Mouse (Mus musculus): Measurements from ENCODE around the gene Cbl. TPM values are rescaled to one million over a fixed set of nuclear protein-coding genes. Genes with fewer than 3 reads are reported as not detected.
"Not testable (repeated sequence)": the region's sequence is repeated elsewhere in the genome, so short reads cannot be mapped to it uniquely, and the experiment has no call there.

The Cbl gene
- polyA plus RNA-seq, 1 experiment from 2014 or later, result 21.9 TPM

DNA sequence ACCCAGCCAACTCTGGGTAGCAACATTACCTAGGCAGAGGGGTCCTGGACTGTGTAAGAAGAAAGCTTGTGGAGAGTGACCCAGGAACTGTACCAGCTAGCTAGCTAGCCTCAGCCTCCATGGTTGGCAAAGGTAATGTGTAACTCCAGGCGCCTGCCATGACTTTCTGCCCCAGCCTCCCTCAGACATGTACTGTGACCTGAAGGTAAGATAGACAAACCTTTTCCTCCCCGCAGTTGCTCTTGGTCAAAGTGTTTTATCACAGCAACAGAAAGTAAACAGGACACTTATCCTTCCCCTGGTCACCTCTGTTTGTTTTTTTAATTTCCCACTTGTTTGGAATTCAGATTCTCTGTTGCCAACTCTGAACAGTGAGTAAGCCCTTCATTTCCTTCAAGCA lies 119.4 kb downstream of the Cbl start:
- Histone ChIP-seq H3K9ac (no peak overlapping the region), H3K4me3 (ENCODE audit: low read depth, low read length) (no peak overlapping the region), H3K27ac (ENCODE audit: low read depth) (no peak overlapping the region), H3K27me3 (ENCODE audit: insufficient read depth, low read length) (no peaks in the 10 kb centered on the region), H3K4me2 (peak overlapping the region; percentile 53; the same call in 1 of the 2 replicates), H3K36me3 (ENCODE audit: insufficient read depth) (peaks cover 10% of the 10 kb centered on the region; the same call in 1 of the 2 replicates), H3K4me1 (ENCODE audit: insufficient read depth) (peaks cover 7% of the 10 kb centered on the region), H3K9me3 (ENCODE audit: low read depth, low read length) (no peaks in the 10 kb centered on the region)
- DNase-seq (no peak), ATAC-seq (ENCODE audit: insufficient read depth) (no peak)
- TF ChIP-seq CTCF (IDR thresholded peaks at IDR 0.05; ENCODE audit: low read depth), result no peak
- WGBS, result 58% methylated on average over 2 of the region's 2 CpGs

DNA sequence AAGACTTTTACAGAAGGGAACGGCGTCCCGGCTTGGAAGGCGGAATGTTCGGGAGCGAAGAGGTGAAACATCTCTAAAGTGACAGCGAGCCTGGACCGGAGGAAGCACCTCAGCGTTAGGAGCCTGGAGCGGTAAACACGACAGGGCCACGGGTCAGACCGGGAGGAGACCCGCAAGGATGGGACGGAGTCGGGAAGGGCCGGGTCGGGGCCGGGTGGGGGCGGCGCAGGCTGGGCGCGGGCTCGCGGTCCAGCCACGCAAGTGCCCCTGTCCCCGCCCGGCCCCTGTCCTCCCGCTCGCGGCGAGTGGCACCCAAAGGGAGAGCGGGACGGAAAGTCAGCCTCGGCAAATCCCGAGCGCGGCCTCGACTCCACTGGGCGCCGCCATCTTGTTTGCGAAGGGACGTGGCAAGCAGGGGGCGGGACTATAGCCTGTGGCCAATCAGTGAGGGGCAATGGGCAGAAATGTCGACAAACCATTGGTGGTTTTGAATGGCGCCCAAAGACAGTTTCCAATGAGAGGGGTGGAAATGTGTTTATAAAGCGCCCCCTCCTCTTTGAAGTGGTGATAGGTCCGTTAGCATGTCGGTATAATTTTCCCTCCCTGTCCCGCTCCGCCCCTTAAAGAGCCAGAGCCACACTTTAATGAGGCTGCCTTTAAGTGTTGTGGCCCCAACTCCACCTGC lies 120.6 kb downstream of the Cbl start, which contains the start of the genes Gm49380 and Rnf26:
Gene Gm49380 (minus strand): TSS at position 396 of the 685 bp plus-strand sequence.
Gene Rnf26 (minus strand): TSS at position 413 of the 685 bp plus-strand sequence.
- peak within 1 kb of the TSS; percentile 60 for H3K4me2 ChIP-seq
- peak within 1 kb of the TSS; percentile 82 for H3K9ac ChIP-seq
- peaks cover 11% of the 10 kb centered on the region for H3K4me1 ChIP-seq (ENCODE audit: insufficient read depth)
- WGBS, result under 1% methylated on average over 50 of the region's 51 CpGs
- DNase-seq (peak; percentile 98), ATAC-seq (ENCODE audit: insufficient read depth) (peak; percentile 94)
- no peaks in the 10 kb centered on the region for H3K9me3 ChIP-seq (ENCODE audit: low read depth, low read length)
- H3K27ac ChIP-seq (ENCODE audit: low read depth), result peak within 1 kb of the TSS; percentile 72
- TF ChIP-seq CTCF (IDR thresholded peaks at IDR 0.05; ENCODE audit: low read depth), result no peak
- no peaks in the 10 kb centered on the region for H3K27me3 ChIP-seq (ENCODE audit: insufficient read depth, low read length)
- H3K36me3 ChIP-seq (ENCODE audit: insufficient read depth), result peaks cover 21% of the 10 kb centered on the region
- peak within 1 kb of the TSS; percentile 74 for H3K4me3 ChIP-seq (ENCODE audit: low read depth, low read length)

DNA sequence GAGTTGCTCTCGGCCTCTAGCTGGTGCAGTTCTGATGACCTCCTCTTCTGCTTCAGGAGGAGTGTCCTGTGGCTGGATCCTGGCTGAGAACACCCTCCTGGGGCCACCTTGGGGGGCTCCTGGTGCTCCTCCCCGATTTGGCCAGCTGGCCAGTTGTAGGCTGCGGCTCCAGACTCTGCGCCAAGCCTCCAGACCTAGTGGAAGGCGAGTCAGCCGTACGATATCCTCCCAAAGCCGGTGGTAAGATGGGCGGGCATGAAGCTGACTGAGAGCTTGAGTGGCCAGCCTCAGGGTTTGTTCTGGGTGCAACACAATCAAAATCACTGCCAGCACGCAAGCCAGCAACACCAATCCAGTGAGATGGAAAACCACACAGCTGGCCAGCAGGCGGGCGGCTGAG lies 121.9 kb downstream of the Cbl start:
- not testable (repeated sequence) for H3K27ac ChIP-seq (ENCODE audit: low read depth); H3K9me3 ChIP-seq (ENCODE audit: low read depth, low read length); DNase-seq; H3K9ac ChIP-seq; H3K27me3 ChIP-seq (ENCODE audit: insufficient read depth, low read length); ATAC-seq (ENCODE audit: insufficient read depth)
- Histone ChIP-seq H3K36me3 (ENCODE audit: insufficient read depth) (peaks cover 29% of the 10 kb centered on the region), H3K4me1 (ENCODE audit: insufficient read depth) (peaks cover 21% of the 10 kb centered on the region), H3K4me3 (ENCODE audit: low read depth, low read length) (peak overlapping the region; percentile 74; the same call in 1 of the 2 replicates), H3K4me2 (peak overlapping the region; percentile 60)
- 48% methylated on average over 10 of the region's 12 CpGs for WGBS

DNA sequence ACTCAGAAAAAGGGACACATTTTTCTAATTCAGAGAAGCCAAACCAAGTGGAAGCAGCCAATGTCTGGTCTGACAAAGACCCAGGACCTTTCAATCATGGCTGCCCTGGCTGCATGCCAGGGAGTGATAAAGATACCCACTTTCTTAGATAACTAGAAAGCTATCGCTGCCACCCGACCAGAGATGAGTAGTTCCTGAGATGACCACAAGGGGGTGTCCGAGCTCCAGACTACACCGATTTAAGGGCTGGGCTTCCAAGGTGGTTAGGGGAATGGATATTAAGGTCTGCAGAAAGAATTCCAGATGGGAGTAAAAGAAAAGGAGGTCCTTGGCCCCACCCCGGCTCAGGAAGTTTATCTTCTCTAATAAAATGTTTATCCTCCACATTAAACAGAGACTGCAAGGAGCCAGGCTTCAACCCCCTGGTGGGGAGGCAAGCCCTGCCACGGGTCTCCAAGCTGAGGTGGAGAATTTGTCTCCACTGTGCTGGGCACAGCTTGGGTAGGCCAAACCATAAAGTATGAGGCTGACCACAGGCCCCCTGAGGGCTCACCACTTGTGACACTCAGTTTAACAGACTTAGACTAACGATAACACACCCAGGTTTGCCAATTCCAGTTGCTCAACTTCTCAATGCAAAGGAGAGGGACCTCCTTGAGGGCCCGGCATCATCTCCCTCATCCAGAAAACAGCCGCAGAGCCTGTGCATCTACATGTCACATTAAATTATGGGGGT lies 124.3 kb downstream of the Cbl start:
- WGBS, result 18% methylated on average over 9 of the region's 9 CpGs
- peaks cover 27% of the 10 kb centered on the region for H3K4me1 ChIP-seq (ENCODE audit: insufficient read depth)
- peaks cover 41% of the 10 kb centered on the region for H3K36me3 ChIP-seq (ENCODE audit: insufficient read depth)
- peak overlapping the region; percentile 41; the same call in 1 of the 2 replicates for H3K9ac ChIP-seq
- H3K9me3 ChIP-seq (ENCODE audit: low read depth, low read length), result no peaks in the 10 kb centered on the region
- H3K27me3 ChIP-seq (ENCODE audit: insufficient read depth, low read length), result no peaks in the 10 kb centered on the region
- peak overlapping the region; percentile 59 for H3K4me2 ChIP-seq
- peak; percentile 87 for DNase-seq
- TF ChIP-seq CTCF (IDR thresholded peaks at IDR 0.05; ENCODE audit: low read depth), result peak; percentile 85
- no peak overlapping the region for H3K27ac ChIP-seq (ENCODE audit: low read depth)
- H3K4me3 ChIP-seq (ENCODE audit: low read depth, low read length), result peak overlapping the region; percentile 27
- ATAC-seq (ENCODE audit: insufficient read depth), result no peak

DNA sequence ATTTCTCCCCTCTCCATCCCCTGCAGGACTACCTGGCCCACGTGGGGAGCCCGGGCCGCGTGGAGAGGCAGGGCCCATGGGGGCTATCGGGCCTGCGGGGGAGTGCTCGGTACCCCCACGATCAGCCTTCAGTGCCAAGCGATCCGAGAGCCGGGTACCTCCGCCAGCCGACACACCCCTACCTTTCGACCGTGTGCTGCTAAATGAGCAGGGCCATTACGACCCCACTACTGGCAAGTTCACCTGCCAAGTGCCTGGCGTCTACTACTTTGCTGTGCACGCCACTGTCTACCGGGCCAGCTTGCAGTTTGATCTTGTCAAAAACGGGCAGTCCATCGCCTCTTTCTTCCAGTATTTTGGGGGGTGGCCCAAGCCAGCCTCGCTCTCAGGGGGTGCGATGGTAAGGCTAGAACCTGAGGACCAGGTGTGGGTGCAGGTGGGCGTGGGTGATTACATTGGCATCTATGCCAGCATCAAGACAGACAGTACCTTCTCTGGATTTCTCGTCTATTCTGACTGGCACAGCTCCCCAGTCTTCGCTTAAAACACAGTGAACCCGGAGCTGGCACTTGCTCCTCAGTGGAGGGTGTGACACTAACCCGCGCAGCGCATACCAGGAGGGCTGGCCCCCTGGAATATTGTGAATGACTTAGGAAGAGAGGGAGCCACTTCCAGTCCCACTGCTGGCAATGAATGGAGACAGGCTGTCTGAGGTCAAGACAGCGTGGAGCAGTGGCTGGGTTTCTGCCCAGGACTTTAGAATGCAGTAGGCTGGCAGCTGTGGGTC lies 125.4 kb downstream of the Cbl start:
- Histone ChIP-seq H3K9ac (no peak overlapping the region), H3K27me3 (ENCODE audit: insufficient read depth, low read length) (no peaks in the 10 kb centered on the region), H3K36me3 (ENCODE audit: insufficient read depth) (peaks cover 47% of the 10 kb centered on the region), H3K27ac (ENCODE audit: low read depth) (no peak overlapping the region), H3K4me3 (ENCODE audit: low read depth, low read length) (peak overlapping the region; percentile 27; the same call in 1 of the 2 replicates), H3K4me1 (ENCODE audit: insufficient read depth) (peaks cover 27% of the 10 kb centered on the region), H3K4me2 (peak overlapping the region; percentile 59), H3K9me3 (ENCODE audit: low read depth, low read length) (no peaks in the 10 kb centered on the region)
- 80% methylated on average over 31 of the region's 31 CpGs for WGBS
- TF ChIP-seq CTCF (IDR thresholded peaks at IDR 0.05; ENCODE audit: low read depth), result no peak
- ATAC-seq (ENCODE audit: insufficient read depth), result no peak
- no peak for DNase-seq

DNA sequence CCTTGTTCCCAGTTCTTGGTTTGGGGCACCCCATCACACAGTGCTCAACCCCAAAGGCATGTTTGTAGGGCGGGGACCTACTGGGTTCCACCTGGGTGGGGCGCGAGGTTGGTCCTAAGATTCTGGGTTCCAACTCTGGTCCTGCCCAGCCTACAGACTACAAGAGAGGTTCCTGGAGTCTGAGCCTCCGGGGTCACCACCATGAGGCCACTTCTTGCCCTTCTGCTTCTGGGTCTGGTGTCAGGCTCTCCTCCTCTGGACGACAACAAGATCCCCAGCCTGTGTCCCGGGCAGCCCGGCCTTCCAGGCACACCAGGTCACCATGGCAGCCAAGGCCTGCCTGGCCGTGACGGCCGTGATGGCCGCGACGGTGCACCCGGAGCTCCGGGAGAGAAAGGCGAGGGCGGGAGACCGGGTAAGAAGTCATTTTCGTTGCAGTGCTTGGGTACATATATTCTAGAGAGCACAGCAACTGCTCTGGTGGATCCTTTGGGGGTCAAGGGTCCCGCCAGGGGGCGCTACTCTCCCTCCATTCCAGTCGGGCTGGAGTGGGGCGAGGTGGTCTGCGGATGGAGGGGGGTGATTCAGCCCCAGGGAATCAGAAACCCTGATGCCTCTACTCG lies 126.2 kb downstream of the Cbl start:
- Histone ChIP-seq H3K9ac (peak overlapping the region; percentile 20; the same call in 1 of the 2 replicates), H3K4me1 (ENCODE audit: insufficient read depth) (peaks cover 27% of the 10 kb centered on the region), H3K36me3 (ENCODE audit: insufficient read depth) (peaks cover 47% of the 10 kb centered on the region), H3K4me2 (peak overlapping the region; percentile 59), H3K27me3 (ENCODE audit: insufficient read depth, low read length) (no peaks in the 10 kb centered on the region), H3K9me3 (ENCODE audit: low read depth, low read length) (no peaks in the 10 kb centered on the region), H3K27ac (ENCODE audit: low read depth) (peak overlapping the region; percentile 91), H3K4me3 (ENCODE audit: low read depth, low read length) (peak overlapping the region; percentile 27)
- 45% methylated on average over 25 of the region's 25 CpGs for WGBS
- DNase-seq (peak; percentile 61), ATAC-seq (ENCODE audit: insufficient read depth) (no peak; the same call in none of the 2 replicates)
- peak; percentile 53 for TF ChIP-seq CTCF (IDR thresholded peaks at IDR 0.05; ENCODE audit: low read depth)

All from lung, embryonic 14.5 days (tissue).